Mouse (Mus musculus) left cerebral cortex, postnatal 10 days (tissue): ENCODE results near the gene Ggnbp2. TPM values are rescaled to one million over a fixed set of nuclear protein-coding genes. Genes with fewer than 3 reads are reported as not detected.
A peak's percentile ranks its signal among the peaks of the same experiment; 100 is the strongest.
"Not testable (repeated sequence)": the region's sequence is repeated elsewhere in the genome, so short reads cannot be mapped to it uniquely, and the experiment has no call there.

ENCODE experiments used
- DNase-seq, 2 experiments: peaks; one replicate each; pipeline ENCODE4 v3.0.0; 2021 to 2022; ENCODE audit warnings: low spot score in 2 of 2, mixed read lengths in 1 of 2; ENCODE audit errors: extremely low spot score in 1 of 2
- intact Hi-C: fragments of 180-260 bp; cut with DNase I; formaldehyde crosslinking; loops from one replicate; pipeline ENCODE4 v1.15.1; 2025
- total RNA-seq, 2 experiments: library from RNA; stranded (reverse); gene quantifications; 2 replicates each; pipeline ENCODE4 v1.2.3; 2021

Ggnbp2 gene
- total RNA-seq, 2 experiments from 2014 or later, result 89.1 to 90.3 TPM

GRCm38 (mm10) chr11:84882346-84882745 lies 11.7 kb upstream of the Ggnbp2 start:
- intact Hi-C loops, result no loop called here
- DNase-seq, result no peak

- no peak for DNase-seq
- intact Hi-C loops, result no loop called here
Measured at GRCm38 (mm10) chr11:84880971-84881370, 10.4 kb upstream of the Ggnbp2 start.

GRCm38 (mm10) chr11:84880465-84880961 lies 9.9 kb upstream of the Ggnbp2 start:
- peak; percentile 27 to 75 for DNase-seq
- intact Hi-C loops, result no loop called here

GRCm38 (mm10) chr11:84879772-84880464 lies 9.3 kb upstream of the Ggnbp2 start, which contains the start of the genes Myo19 and Pigw:
Myo19 (plus strand) TSS chr11:84880148.
Pigw (minus strand) TSS chr11:84880285.
- peak; percentile 54 to 90 for DNase-seq
- intact Hi-C loops, result no loop called here

GRCm38 (mm10) chr11:84879007-84879771 lies 8.6 kb upstream of the Ggnbp2 start:
- intact Hi-C loops, result no loop called here
- DNase-seq, result no peak

GRCm38 (mm10) chr11:84876020-84876419 lies 5.4 kb upstream of the Ggnbp2 start:
- intact Hi-C loops, DNase-seq: not testable (repeated sequence)

GRCm38 (mm10) chr11:84873042-84873833 lies 2.6 kb upstream of the Ggnbp2 start:
- intact Hi-C loops, result no loop called here
- DNase-seq, result no peak

GRCm38 (mm10) chr11:84871548-84872069 lies 992 bp upstream of the Ggnbp2 start:
- intact Hi-C loops, result no loop called here
- DNase-seq, result no peak

GRCm38 (mm10) chr11:84871046-84871445 lies 429 bp upstream of the Ggnbp2 start:
- peak in 1 of 2 experiments; percentile 25 for DNase-seq
- intact Hi-C loops, result no loop called here

- intact Hi-C loops, result no loop called here
- peak; percentile 93 to 98 for DNase-seq
Measured at GRCm38 (mm10) chr11:84869537-84870232, 932 bp downstream of the Ggnbp2 start.

- no peak for DNase-seq
- intact Hi-C loops, result no loop called here
Measured at GRCm38 (mm10) chr11:84868786-84869259, 1.8 kb downstream of the Ggnbp2 start.

GRCm38 (mm10) chr11:84867586-84867985 lies 3.0 kb downstream of the Ggnbp2 start:
- intact Hi-C loops, result no loop called here
- DNase-seq, result no peak

- no peak for DNase-seq
- intact Hi-C loops, result no loop called here
Measured at GRCm38 (mm10) chr11:84865268-84865667, 5.3 kb downstream of the Ggnbp2 start.

GRCm38 (mm10) chr11:84855285-84855684 lies 15.3 kb downstream of the Ggnbp2 start:
- intact Hi-C loops, result no loop called here
- DNase-seq, result no peak

GRCm38 (mm10) chr11:84847475-84848090 lies 23.0 kb downstream of the Ggnbp2 start:
- DNase-seq, result no peak
- intact Hi-C loops, result no loop called here

GRCm38 (mm10) chr11:84846741-84847474 lies 23.7 kb downstream of the Ggnbp2 start:
- intact Hi-C loops, result no loop called here

GRCm38 (mm10) chr11:84839330-84839729 lies 31.3 kb downstream of the Ggnbp2 start:
- intact Hi-C loops, result loop anchor here (10.0 kb wide), 1 partner anchor 175 kb away; no protein-coding TSS in a partner anchor
- DNase-seq, result no peak

More at GRCm38 (mm10) chr11:84846741-84847474, 23.7 kb downstream of the Ggnbp2 start:
- no peak for DNase-seq
